Mouse (Mus musculus) stomach, postnatal 0 days (tissue): Measurements from ENCODE around the gene Abcb1a. TPM values are rescaled to one million over a fixed set of nuclear protein-coding genes. Genes with fewer than 3 reads are reported as not detected.

Source experiments
- ATAC-seq: fragments of 200-750 bp; cut with Nextera tagmentation; 2 replicates; pipeline ENCODE4 v1.8.0; 2017; ENCODE audit not compliant: low FRiP score, low TSS enrichment
- DNase-seq: peaks from one replicate; pipeline ENCODE4 v3.0.0-alpha.2; 2016; ENCODE audit warnings: low spot score
- H3K27ac ChIP-seq: fragments of 300-500 bp; sonication (generic); replicated peaks from 2 replicates; pipeline ENCODE4 v1.5.1; 2014; ENCODE audit warnings: mild to moderate bottlenecking, control low read depth
- H3K27me3 ChIP-seq: fragments of 300-500 bp; sonication (generic); 2 replicates; pipeline ENCODE4 v1.6.1; 2014; ENCODE audit warnings: low read length; ENCODE audit not compliant: control insufficient read depth, insufficient read depth
- H3K36me3 ChIP-seq: fragments of 300-500 bp; sonication (generic); 2 replicates; pipeline ENCODE4 v1.6.1; 2014; ENCODE audit warnings: low read length, mixed read lengths; ENCODE audit not compliant: control insufficient read depth, insufficient read depth
- H3K4me1 ChIP-seq: fragments of 300-500 bp; sonication (generic); replicated peaks from 2 replicates; pipeline ENCODE4 v1.6.1; 2014; ENCODE audit warnings: antibody characterized with exemption; ENCODE audit not compliant: control insufficient read depth, insufficient read depth
- H3K4me2 ChIP-seq: fragments of 300-500 bp; sonication (generic); replicated peaks from 2 replicates; pipeline ENCODE4 v1.6.1; 2014; ENCODE audit warnings: low read depth, mild to moderate bottlenecking, control low read depth, moderate library complexity
- H3K4me3 ChIP-seq: fragments of 300-500 bp; sonication (generic); 2 replicates; pipeline ENCODE4 v1.5.1; 2014; ENCODE audit warnings: low read depth, low read length, control low read depth
- H3K9ac ChIP-seq: fragments of 300-500 bp; sonication (generic); 2 replicates; pipeline ENCODE4 v1.6.1; 2014; ENCODE audit warnings: mild to moderate bottlenecking, low read length, control low read depth, mixed read lengths
- H3K9me3 ChIP-seq: fragments of 300-500 bp; sonication (generic); 2 replicates; pipeline ENCODE4 v1.6.1; 2016; ENCODE audit warnings: low read length; ENCODE audit not compliant: control insufficient read depth
- CTCF ChIP-seq: IDR thresholded peaks from 2 replicates; pipeline ENCODE4 v1.5.1; 2016; ENCODE audit warnings: antibody characterized with exemption, low read depth, mild to moderate bottlenecking, moderate library complexity
- EP300 ChIP-seq: optimal IDR thresholded peaks from 2 replicates; pipeline ENCODE3; 2016; ENCODE audit warnings: antibody characterized with exemption
- WGBS: fragments of 180-500 bp; shearing (Covaris S2); extraction: QIAGEN DNeasy Blood & Tissue Kit; methylation state at CpG from one replicate; pipeline ENCODE4 v1.1.7; 2014; 5-methylcytosine and 5-hydroxymethylcytosine counted together
- polyA plus RNA-seq: library from polyadenylated mRNA; unstranded; fragments of >200 nt; fragmentation: Nextera tagmentation; extraction: Ambion mirVana; gene quantifications from 2 replicates; pipeline ENCODE4 v1.2.1, GENCODE M21; 2015

Abcb1a gene
- polyA plus RNA-seq, 1 experiment from 2014 or later = 1.8 TPM

DNA sequence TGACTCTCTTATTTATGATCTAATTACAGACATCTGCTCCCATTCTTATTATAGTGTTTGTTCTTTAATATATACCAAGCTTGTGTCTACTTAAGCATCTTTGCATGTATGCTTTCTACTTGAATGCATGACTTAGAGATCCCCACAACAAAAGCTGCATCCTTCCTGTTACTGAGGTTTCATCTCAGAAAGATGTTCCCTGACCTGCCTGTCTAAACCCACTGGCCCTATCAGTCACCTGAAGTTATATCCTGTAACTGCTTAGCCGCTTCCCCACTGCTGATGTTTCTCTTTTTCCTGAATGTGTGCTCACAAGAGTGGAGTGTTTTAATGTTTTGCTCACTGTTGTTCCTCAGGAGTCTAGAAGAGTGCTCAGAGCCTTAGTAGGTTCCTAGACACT lies 9.7 kb downstream of the Abcb1a start:
- no peak for TF ChIP-seq EP300
- TF ChIP-seq CTCF = no peak
- no peak for DNase-seq

DNA sequence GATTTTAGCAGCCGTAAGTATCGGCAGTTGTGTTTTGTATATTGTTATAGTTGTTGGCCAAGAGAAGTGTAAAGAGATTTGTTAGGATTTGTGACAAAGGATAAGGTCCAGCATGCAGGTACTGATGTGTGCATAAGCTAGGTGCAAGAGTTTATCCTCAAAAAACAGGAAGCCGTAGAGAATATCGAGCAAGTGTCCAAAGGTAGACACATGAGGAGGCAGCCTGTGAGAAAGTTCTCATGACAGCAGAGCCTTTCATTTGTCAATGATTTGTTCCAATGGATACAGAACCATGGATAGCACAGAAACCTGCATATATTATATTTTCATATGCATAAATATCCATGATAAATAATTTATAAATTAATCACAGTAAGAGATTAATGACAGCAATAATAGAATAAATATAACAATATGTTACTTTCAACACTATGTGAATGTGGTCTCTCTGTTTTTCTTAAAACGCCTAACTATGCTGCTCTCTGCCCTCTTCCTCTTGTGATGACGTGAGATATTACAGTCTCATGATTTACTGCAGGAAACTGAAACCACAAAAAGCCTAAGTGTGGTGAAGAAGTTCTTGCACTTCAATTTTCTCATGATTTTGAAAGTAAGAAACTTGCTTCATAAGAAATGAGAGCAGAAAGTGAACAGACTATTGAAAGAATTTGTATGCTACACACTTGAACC lies 15.5 kb downstream of the Abcb1a start:
- H3K9ac ChIP-seq = no peak overlapping the region
- H3K27me3 ChIP-seq = no peaks in the 10 kb centered on the region
- DNase-seq = no peak
- no peak overlapping the region for H3K4me2 ChIP-seq
- no peak for TF ChIP-seq EP300
- TF ChIP-seq CTCF = no peak
- H3K9me3 ChIP-seq = no peaks in the 10 kb centered on the region
- H3K36me3 ChIP-seq = no peaks in the 10 kb centered on the region
- 69% methylated on average over 6 of the region's 6 CpGs for WGBS
- no peak overlapping the region for H3K4me3 ChIP-seq
- H3K27ac ChIP-seq = no peak overlapping the region
- ATAC-seq = no peak
- no peaks in the 10 kb centered on the region for H3K4me1 ChIP-seq

More for the DNA sequence above, 9.7 kb downstream of the Abcb1a start:
- Histone ChIP-seq H3K36me3 (no peaks in the 10 kb centered on the region), H3K27me3 (no peaks in the 10 kb centered on the region), H3K4me2 (no peak overlapping the region), H3K4me1 (no peaks in the 10 kb centered on the region), H3K9ac (no peak overlapping the region), H3K9me3 (no peaks in the 10 kb centered on the region), H3K4me3 (no peak overlapping the region), H3K27ac (no peak overlapping the region)
- 88% methylated on average over 1 of the region's 1 CpGs for WGBS
- no peak for ATAC-seq

DNA sequence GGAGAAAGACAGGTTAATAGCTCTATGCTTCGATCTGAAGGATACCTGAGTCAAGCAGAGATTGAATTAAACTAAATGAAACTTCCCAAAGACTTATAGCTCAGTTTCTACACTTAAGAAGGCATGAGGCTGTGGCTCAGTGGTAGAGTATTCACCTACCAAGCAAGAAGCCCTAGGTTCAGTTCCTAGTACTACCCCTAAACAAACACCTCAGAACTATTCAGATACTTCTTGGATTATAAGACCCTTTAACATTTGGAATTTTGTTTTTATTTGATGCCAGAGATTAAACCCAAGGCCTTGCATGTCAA lies 16.0 kb downstream of the Abcb1a start:
- Histone ChIP-seq H3K36me3 (no peaks in the 10 kb centered on the region), H3K27ac (no peak overlapping the region), H3K27me3 (no peaks in the 10 kb centered on the region), H3K4me1 (no peaks in the 10 kb centered on the region), H3K9ac (no peak overlapping the region), H3K4me3 (no peak overlapping the region), H3K4me2 (no peak overlapping the region), H3K9me3 (no peaks in the 10 kb centered on the region)
- no peak for TF ChIP-seq CTCF
- WGBS = 66% methylated on average over 1 of the region's 1 CpGs
- ATAC-seq (no peak), DNase-seq (no peak)

DNA sequence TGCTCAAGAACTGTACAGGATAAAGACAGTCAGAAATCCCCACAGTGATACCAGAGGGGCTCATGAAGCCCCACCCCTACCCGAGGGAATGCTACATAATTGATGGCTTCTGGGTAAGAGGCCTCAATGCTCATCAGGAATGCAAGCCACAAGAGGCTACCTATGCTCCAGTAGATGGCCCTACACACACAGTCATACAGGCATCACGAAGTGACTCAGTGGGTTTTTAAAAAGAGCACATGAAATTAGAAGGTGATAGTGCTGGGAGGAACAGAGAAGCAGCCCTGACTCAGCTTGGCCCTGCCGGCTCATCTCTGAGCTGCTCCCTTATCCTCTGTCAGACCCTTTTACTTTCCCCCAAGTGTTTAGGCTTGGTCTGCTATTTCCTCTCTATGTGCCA lies 21.3 kb downstream of the Abcb1a start:
- no peak for TF ChIP-seq EP300
- 0 out of 2 replicates have a peak, but pooled peaks have one; percentile 18 for TF ChIP-seq CTCF
- Histone ChIP-seq H3K9me3 (no peaks in the 10 kb centered on the region), H3K27ac (no peak overlapping the region), H3K36me3 (no peaks in the 10 kb centered on the region), H3K4me2 (no peak overlapping the region), H3K4me3 (no peak overlapping the region), H3K27me3 (no peaks in the 10 kb centered on the region), H3K9ac (no peak overlapping the region), H3K4me1 (no peaks in the 10 kb centered on the region)
- 59% methylated on average over 3 of the region's 3 CpGs for WGBS
- ATAC-seq = no peak
- no peak for DNase-seq

DNA sequence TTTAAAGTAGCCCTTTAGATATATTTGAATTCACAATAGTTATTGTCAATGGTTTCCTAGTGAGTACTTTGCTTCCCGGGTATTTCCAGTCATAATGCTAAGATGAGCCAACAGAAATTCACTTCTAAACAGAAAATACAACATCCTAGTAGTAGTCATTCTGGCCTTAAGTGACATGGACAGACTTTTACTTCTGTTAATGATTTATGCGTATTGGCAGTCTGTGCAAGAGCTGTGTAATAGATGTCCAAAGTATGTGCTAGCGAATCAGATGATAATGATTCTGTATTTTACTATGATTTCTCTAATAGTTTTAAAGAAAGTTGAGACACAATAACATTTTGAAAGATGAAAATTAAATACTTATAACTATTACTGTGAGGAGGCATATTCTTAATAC lies 23.8 kb downstream of the Abcb1a start:
- H3K27me3 ChIP-seq = no peaks in the 10 kb centered on the region
- no peak overlapping the region for H3K4me3 ChIP-seq
- ATAC-seq (no peak), DNase-seq (no peak)
- no peak for TF ChIP-seq EP300
- no peaks in the 10 kb centered on the region for H3K9me3 ChIP-seq
- H3K4me1 ChIP-seq = no peaks in the 10 kb centered on the region
- no peak overlapping the region for H3K9ac ChIP-seq
- 89% methylated on average over 3 of the region's 3 CpGs for WGBS
- H3K27ac ChIP-seq = no peak overlapping the region
- H3K36me3 ChIP-seq = no peaks in the 10 kb centered on the region
- no peak overlapping the region for H3K4me2 ChIP-seq

DNA sequence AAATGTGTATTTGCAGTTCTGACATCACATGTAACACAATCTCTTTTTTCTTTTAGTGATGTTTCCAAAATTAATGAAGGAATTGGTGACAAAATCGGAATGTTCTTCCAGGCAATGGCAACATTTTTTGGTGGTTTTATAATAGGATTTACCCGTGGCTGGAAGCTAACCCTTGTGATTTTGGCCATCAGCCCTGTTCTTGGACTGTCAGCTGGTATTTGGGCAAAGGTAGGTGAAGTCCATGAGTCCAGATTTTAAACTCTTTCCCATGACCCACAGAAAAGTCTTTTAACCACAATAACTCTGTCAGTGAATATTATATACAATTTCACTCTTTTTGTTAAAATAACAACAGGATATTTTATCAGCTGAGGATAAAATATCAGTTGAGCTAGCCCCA lies 26.2 kb downstream of the Abcb1a start:
- H3K4me3 ChIP-seq = no peak overlapping the region
- no peaks in the 10 kb centered on the region for H3K27me3 ChIP-seq
- no peak for TF ChIP-seq EP300
- TF ChIP-seq CTCF = no peak
- H3K4me1 ChIP-seq = no peaks in the 10 kb centered on the region
- no peaks in the 10 kb centered on the region for H3K9me3 ChIP-seq
- ATAC-seq (no peak), DNase-seq (no peak)
- no peaks in the 10 kb centered on the region for H3K36me3 ChIP-seq
- 69% methylated on average over 2 of the region's 2 CpGs for WGBS
- no peak overlapping the region for H3K27ac ChIP-seq
- no peak overlapping the region for H3K9ac ChIP-seq
- H3K4me2 ChIP-seq = no peak overlapping the region
